Mouse (Mus musculus) G1E (cell line): ENCODE data around the gene Abca14.

Source experiments
- CTCF ChIP-seq: IDR thresholded peaks from 2 replicates; pipeline ENCODE4 v1.5.1; 2012; ENCODE audit warnings: low read depth, low read length, inconsistent platforms, mixed read lengths
- GATA1 ChIP-seq: IDR thresholded peaks from 2 replicates; pipeline ENCODE4 v1.6.1; 2012; ENCODE audit warnings: borderline replicate concordance, low read length, inconsistent platforms, mixed read lengths
- GATA2 ChIP-seq: IDR thresholded peaks from 2 replicates; pipeline ENCODE4 v1.6.1; 2012; ENCODE audit warnings: low read depth, low read length, inconsistent platforms, borderline replicate concordance
- POLR2AphosphoS5 ChIP-seq: IDR thresholded peaks from 2 replicates; pipeline ENCODE4 v1.6.1; 2012; ENCODE audit warnings: low read depth, low read length, inconsistent platforms; ENCODE audit not compliant: insufficient replicate concordance
- TAL1 ChIP-seq: conservative IDR thresholded peaks from 2 replicates; pipeline ENCODE4 v1.6.1; 2012; ENCODE audit warnings: low read depth, low read length, inconsistent platforms, mixed read lengths

GRCm38 (mm10) chr7:120195207-120195606 is 8.6 kb upstream of the Abca14 start:
- no peak for TF ChIP-seq TAL1
- TF ChIP-seq CTCF: no peak
- no peak for TF ChIP-seq GATA1
- no peak for TF ChIP-seq POLR2AphosphoS5
- TF ChIP-seq GATA2: no peak
